Mouse (Mus musculus) E14TG2a.4 (cell line): ENCODE measurements around the gene Taar8a.

Source experiments
- CTCF ChIP-seq: conservative IDR thresholded peaks from 2 replicates; pipeline ENCODE4 v1.5.1; 2014; ENCODE audit warnings: low read length
- NANOG ChIP-seq: IDR thresholded peaks from 2 replicates; pipeline ENCODE4 v1.6.1; 2014; ENCODE audit warnings: borderline replicate concordance, low read length, mixed read lengths
- POU5F1 ChIP-seq: IDR thresholded peaks from 2 replicates; pipeline ENCODE4 v1.6.1; 2014; ENCODE audit warnings: low read length, borderline replicate concordance

GRCm38 (mm10) chr10:24087168-24087567 lies 10.9 kb downstream of the Taar8a start:
- TF ChIP-seq CTCF (no peak), POU5F1 (no peak), NANOG (no peak)
